Mouse (Mus musculus): ENCODE data around the gene Kng1. TPM values are rescaled to one million over a fixed set of nuclear protein-coding genes. Genes with fewer than 3 reads are reported as not detected.
"Not testable (repeated sequence)": the region's sequence is repeated elsewhere in the genome, so short reads cannot be mapped to it uniquely, and the experiment has no call there.

Kng1 gene
- polyA plus RNA-seq, 1 experiment from 2014 or later, result 0.15 TPM

DNA sequence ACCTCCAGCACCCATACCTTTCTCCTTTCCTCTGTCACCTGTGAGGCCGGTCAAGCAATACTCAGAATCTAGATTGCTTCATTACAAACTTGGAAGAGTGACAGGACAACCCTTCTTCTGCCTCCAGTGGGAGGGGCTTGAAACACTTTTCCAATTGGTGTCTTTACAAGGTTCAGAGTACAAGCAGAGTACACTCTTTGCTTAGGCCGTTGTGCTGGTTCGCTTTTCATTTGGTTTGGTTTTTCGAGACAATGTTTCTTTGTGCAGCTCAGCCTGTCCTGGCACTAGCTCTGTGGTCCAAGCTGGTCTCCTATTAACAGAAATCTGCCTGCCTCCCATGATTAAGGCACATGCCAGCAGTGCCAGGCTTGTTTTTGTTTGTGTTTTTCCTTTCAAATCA, 18.4 kb upstream of the Kng1 start:
- ATAC-seq (ENCODE audit: insufficient number of reproducible peaks, insufficient read depth, low FRiP score, low TSS enrichment, low read depth), result no peak
- no peak overlapping the region for H3K9ac ChIP-seq (replicated peaks)
- 93% methylated on average over 4 of the region's 4 CpGs for WGBS

DNA sequence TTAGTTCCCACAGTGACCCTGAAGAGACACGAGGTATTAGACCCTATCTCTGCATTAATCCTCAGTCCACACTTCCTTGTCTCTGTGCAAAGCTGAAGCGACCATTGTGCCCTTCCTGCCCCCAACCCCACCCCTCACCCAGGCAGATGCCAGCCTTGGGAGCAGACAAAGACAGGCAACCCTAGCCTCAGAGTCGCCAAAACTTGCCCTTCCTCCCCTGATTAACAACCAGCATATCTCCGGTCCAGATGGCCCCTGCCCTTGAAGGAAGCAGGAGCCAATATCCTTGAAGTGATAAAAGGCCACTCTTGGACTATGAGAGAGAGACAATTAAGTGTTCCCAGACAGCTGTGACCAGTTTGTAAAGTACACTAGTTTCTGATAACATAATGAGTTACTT, 16.8 kb upstream of the Kng1 start:
- H3K27ac ChIP-seq, result no peak overlapping the region
- H3K36me3 ChIP-seq, result no peaks in the 10 kb centered on the region
- 11% methylated on average over 4 of the region's 4 CpGs for WGBS
- no peak overlapping the region for H3K4me3 ChIP-seq (replicated peaks)
- H3K4me1 ChIP-seq (replicated peaks), result no peaks in the 10 kb centered on the region
- H3K9ac ChIP-seq (replicated peaks), result no peak overlapping the region
- H3K4me2 ChIP-seq, result no peak overlapping the region
- H3K9me3 ChIP-seq, result no peaks in the 10 kb centered on the region
- no peak for ATAC-seq (ENCODE audit: insufficient number of reproducible peaks, insufficient read depth, low FRiP score, low TSS enrichment, low read depth)
- no peaks in the 10 kb centered on the region for H3K27me3 ChIP-seq

More for the DNA sequence above, 18.4 kb upstream of the Kng1 start:
- Histone ChIP-seq H3K9me3 (no peaks in the 10 kb centered on the region), H3K4me1 (replicated peaks) (no peaks in the 10 kb centered on the region), H3K27ac (no peak overlapping the region), H3K4me3 (replicated peaks) (no peak overlapping the region), H3K4me2 (no peak overlapping the region), H3K27me3 (no peaks in the 10 kb centered on the region), H3K36me3 (no peaks in the 10 kb centered on the region)

DNA sequence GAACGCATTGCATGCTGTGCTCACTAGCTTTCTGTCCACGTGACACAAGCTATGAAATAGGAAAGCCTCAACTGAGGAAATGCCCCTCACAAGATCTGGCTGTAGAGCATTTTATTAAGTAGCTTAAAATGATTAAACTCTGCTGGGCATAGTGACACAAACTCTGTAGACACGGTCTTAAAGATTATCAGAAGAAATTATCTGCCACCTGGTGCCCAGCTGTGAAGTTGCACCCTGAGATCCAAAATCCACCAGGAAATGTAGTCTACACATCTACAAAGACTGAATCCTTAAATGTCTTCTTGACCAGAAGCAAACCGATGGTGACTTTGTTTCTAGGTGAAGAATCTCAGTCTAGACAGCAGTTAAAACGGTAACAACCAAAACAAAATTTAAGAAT, 11.3 kb upstream of the Kng1 start:
- H3K27me3 ChIP-seq, result no peaks in the 10 kb centered on the region
- no peak for ATAC-seq (ENCODE audit: insufficient number of reproducible peaks, insufficient read depth, low FRiP score, low TSS enrichment, low read depth)
- no peak overlapping the region for H3K4me2 ChIP-seq
- WGBS, result 64% methylated on average over 5 of the region's 5 CpGs
- H3K4me1 ChIP-seq (replicated peaks), result no peaks in the 10 kb centered on the region
- H3K27ac ChIP-seq, result no peak overlapping the region
- no peak overlapping the region for H3K9ac ChIP-seq (replicated peaks)
- H3K4me3 ChIP-seq (replicated peaks), result no peak overlapping the region
- H3K9me3 ChIP-seq, result no peaks in the 10 kb centered on the region
- no peaks in the 10 kb centered on the region for H3K36me3 ChIP-seq

DNA sequence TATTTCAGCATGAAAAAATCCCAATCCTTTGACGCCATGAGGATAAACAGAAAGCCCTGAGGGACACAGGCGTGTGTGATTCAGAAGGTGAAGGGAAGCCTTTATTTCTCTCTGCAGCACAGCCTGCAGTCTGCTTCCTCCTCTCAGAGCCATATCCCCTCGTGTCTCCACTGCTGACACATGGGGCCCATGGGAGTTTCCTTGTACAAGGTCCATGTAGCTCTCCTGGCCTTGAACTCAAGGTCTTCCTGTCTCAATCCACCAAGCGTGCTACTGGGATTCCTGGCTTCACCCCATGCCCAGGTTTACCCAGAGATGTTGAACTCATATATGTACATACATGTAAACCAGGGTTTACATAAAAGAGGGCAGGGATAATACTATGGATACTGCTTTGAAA, 2.0 kb downstream of the Kng1 start:
- not testable (repeated sequence) for H3K4me2 ChIP-seq; H3K27ac ChIP-seq; H3K27me3 ChIP-seq; H3K9ac ChIP-seq (replicated peaks); ATAC-seq (ENCODE audit: insufficient number of reproducible peaks, insufficient read depth, low FRiP score, low TSS enrichment, low read depth); H3K4me3 ChIP-seq (replicated peaks); H3K4me1 ChIP-seq (replicated peaks); H3K9me3 ChIP-seq; H3K36me3 ChIP-seq
- 71% methylated on average over 4 of the region's 4 CpGs for WGBS

DNA sequence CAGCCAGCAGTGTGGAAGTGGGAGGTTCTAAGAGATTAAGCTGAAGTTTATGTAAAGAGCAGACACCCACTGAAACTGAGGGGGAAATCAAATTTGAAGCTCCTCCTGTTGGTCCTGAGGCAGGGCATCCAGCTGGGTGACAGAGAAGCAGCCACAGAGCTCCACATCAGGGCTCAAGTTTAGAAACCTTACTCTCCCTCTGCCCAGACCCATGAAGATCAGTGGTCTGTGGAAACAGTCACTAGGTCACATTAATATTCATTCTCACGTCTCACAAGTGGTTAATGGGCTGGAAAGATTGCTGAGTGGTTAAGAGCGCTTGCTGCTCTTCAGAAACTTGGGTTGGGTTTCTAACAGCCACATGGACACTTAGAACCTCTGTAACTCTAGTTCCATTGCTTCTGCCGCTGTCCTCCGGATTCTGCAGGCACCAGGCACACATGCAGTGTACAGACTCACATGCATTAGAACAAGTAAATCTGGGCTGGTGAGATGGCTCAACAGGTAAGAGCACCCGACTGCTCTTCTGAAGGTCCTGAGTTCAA, 3.2 kb downstream of the Kng1 start:
- H3K4me3 ChIP-seq (replicated peaks); H3K9me3 ChIP-seq; H3K4me1 ChIP-seq (replicated peaks); H3K9ac ChIP-seq (replicated peaks); H3K4me2 ChIP-seq; ATAC-seq (ENCODE audit: insufficient number of reproducible peaks, insufficient read depth, low FRiP score, low TSS enrichment, low read depth); H3K27me3 ChIP-seq; H3K27ac ChIP-seq; H3K36me3 ChIP-seq: not testable (repeated sequence)
- 82% methylated on average over 5 of the region's 5 CpGs for WGBS

DNA sequence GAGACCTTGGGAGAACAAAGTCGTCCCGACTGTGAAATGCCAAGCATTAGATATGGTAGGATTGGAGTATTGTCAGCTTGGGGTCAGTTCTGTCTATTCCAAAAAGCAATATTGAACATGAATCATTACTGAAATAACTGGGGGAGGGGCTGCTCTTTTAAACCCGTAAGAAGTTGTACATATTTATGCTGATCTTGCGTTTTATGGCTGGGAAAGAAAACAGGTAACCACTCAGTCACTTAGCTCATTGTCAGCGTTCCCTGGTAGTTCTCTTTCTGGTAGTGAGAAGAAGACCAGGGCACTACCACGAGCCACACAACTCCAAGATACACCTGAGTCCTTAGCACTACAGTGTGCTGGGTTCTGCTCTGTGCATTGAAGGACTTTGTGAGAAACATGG, 19.9 kb downstream of the Kng1 start:
- ATAC-seq (ENCODE audit: insufficient number of reproducible peaks, insufficient read depth, low FRiP score, low TSS enrichment, low read depth); H3K4me1 ChIP-seq (replicated peaks); H3K36me3 ChIP-seq; H3K9me3 ChIP-seq; H3K4me3 ChIP-seq (replicated peaks); H3K27ac ChIP-seq; H3K27me3 ChIP-seq; H3K4me2 ChIP-seq; H3K9ac ChIP-seq (replicated peaks): not testable (repeated sequence)
- 81% methylated on average over 6 of the region's 6 CpGs for WGBS

DNA sequence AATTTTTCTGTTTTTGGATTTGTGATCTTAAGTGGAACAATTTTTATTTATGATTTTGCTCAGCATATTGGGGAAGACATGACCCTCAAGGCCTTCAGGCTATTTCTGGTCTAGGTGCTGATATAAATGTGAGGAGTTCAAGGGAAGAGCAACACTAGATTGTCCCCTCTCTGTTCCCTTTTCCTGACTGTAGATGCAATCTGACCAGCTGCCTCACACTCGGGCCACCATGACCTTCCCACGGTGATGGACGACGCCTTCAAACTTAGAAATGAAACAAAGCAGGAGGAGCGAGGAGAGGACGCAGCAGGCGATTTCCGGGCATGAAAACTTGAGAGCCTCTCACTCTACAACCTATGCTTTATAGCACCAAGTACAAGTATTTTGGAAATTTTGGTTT, 29.5 kb downstream of the Kng1 start:
- not testable (repeated sequence) for H3K9me3 ChIP-seq; H3K4me3 ChIP-seq (replicated peaks); H3K36me3 ChIP-seq; H3K4me2 ChIP-seq; H3K27me3 ChIP-seq; H3K4me1 ChIP-seq (replicated peaks); H3K27ac ChIP-seq; H3K9ac ChIP-seq (replicated peaks); ATAC-seq (ENCODE audit: insufficient number of reproducible peaks, insufficient read depth, low FRiP score, low TSS enrichment, low read depth)
- WGBS, result 74% methylated on average over 8 of the region's 8 CpGs

DNA sequence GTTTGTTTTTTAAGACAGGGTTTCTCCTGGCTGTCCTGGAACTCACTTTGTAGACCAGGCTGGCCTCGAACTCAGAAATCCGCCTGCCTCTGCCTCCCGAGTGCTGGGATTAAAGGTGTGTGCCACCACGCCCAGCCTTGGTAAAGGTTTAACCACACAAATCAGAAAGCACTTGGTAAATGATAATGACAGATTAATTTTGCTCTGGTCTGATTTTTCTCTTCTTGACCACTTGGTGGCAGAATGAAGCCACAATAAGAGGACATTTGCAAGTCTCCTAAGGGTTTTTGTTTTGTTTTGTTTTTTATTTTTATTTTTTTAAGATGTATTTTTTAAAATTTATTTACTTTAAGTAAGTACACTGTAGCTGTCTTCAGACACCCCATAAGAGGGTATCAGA, 30.0 kb downstream of the Kng1 start:
- H3K36me3 ChIP-seq; H3K4me3 ChIP-seq (replicated peaks); H3K4me2 ChIP-seq; H3K27me3 ChIP-seq; H3K9me3 ChIP-seq; H3K4me1 ChIP-seq (replicated peaks); ATAC-seq (ENCODE audit: insufficient number of reproducible peaks, insufficient read depth, low FRiP score, low TSS enrichment, low read depth); H3K9ac ChIP-seq (replicated peaks); H3K27ac ChIP-seq: not testable (repeated sequence)
- WGBS, result 57% methylated on average over 4 of the region's 4 CpGs

DNA sequence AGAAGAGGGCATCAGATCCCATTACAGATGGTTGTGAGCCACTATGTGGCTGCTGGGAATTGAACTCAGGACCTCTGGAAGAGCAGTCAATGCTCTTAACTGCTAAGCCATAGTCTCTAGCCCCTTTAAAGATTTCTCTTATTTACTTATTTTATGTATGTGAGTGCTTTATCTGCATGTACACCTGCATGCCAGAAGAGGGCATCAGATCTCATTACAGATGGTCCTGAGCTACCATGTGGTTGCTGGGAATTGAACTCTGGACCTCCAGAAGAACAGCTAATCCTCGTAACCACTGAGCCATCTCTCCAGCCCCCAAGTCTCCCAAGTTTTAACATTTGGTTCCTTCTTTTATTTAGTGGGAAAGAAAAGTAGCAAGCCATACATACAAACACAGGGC, 30.8 kb downstream of the Kng1 start:
- not testable (repeated sequence) for H3K36me3 ChIP-seq; H3K27ac ChIP-seq; H3K4me3 ChIP-seq (replicated peaks); H3K27me3 ChIP-seq; ATAC-seq (ENCODE audit: insufficient number of reproducible peaks, insufficient read depth, low FRiP score, low TSS enrichment, low read depth); H3K9me3 ChIP-seq; H3K9ac ChIP-seq (replicated peaks); H3K4me2 ChIP-seq; H3K4me1 ChIP-seq (replicated peaks)
- 97% methylated on average over 1 of the region's 1 CpGs for WGBS

DNA sequence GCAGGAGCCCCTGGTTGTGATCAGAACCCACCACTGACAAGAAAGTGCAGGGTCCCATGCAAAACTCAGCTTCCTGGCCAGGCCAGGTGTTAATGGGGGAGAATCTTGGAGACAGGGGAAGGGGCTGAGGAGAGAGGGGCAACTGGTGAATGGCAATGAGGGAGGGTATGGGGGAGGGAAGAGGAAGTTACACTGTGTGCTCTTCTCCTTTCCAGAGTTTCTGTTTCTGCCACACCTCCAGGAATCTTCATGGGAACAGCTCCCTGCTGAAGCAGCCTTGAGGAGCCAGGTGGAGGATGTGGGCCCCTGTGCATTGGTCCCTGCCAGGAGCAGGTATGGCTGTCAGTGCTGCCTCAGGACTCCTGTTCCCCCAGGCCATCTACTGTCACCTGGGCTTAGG, 33.7 kb downstream of the Kng1 start:
- not testable (repeated sequence) for H3K4me2 ChIP-seq

DNA sequence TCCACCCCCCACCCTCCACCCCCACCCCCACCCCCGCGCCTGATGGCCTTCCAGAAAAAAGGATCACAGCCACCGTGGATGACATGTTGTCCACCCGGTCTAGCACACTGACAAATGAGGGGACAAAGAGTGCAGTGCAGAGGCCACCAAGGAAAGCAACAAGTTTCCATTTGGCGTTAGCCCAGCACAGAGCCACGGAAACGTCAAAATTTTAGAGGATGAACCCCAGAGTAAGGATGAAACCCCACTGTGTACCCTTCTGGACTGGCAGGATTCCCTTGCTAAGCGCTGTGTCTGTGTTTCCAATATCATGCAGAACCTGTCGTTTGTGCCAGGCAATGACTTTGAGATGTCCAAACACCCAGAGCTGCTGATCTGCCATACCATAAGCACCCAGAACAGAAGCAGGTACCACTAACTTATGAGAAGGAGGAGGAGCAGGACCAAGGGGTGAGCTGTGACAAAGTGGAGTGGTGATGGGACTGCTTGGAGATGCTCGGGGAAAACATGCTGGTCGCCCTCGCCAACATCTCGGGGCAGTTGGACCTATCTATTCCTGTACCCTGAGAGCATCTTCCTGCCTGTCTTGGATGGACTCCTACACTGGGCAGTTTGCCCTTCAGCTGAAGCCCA, 35.8 kb downstream of the Kng1 start:
- Histone ChIP-seq H3K36me3 (no peaks in the 10 kb centered on the region), H3K4me1 (replicated peaks) (no peaks in the 10 kb centered on the region), H3K9ac (replicated peaks) (no peak overlapping the region), H3K27ac (no peak overlapping the region), H3K4me3 (replicated peaks) (no peak overlapping the region), H3K9me3 (no peaks in the 10 kb centered on the region), H3K4me2 (no peak overlapping the region), H3K27me3 (no peaks in the 10 kb centered on the region)
- no peak for ATAC-seq (ENCODE audit: insufficient number of reproducible peaks, insufficient read depth, low FRiP score, low TSS enrichment, low read depth)
- 82% methylated on average over 13 of the region's 13 CpGs for WGBS

More for the DNA sequence above, 33.7 kb downstream of the Kng1 start:
- H3K9me3 ChIP-seq; H3K4me1 ChIP-seq (replicated peaks); H3K27me3 ChIP-seq; ATAC-seq (ENCODE audit: insufficient number of reproducible peaks, insufficient read depth, low FRiP score, low TSS enrichment, low read depth); H3K4me3 ChIP-seq (replicated peaks); H3K27ac ChIP-seq; H3K9ac ChIP-seq (replicated peaks); H3K36me3 ChIP-seq: not testable (repeated sequence)

DNA sequence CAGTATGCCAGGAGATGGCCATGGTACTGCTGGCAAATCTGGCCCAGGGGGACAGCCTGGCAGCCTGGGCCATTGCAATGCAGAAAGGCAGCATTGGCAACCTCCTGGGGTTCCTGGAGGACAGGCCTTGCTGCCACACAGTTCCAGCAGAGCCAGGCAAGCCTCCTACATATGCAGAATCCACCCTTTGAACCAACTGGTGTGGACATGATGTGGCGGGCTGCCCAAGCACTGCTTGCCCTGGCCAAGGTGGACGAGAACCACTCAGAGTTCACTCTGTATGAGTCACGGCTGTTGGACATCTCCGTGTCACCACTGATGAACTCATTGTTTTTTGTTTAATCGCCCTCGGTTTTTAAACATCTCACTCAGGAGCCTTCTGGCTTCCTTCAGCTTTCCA, 36.5 kb downstream of the Kng1 start:
- Histone ChIP-seq H3K27me3 (no peaks in the 10 kb centered on the region), H3K9ac (replicated peaks) (no peak overlapping the region), H3K27ac (no peak overlapping the region), H3K36me3 (no peaks in the 10 kb centered on the region), H3K9me3 (no peaks in the 10 kb centered on the region), H3K4me2 (no peak overlapping the region), H3K4me1 (replicated peaks) (no peaks in the 10 kb centered on the region), H3K4me3 (replicated peaks) (no peak overlapping the region)
- ATAC-seq (ENCODE audit: insufficient number of reproducible peaks, insufficient read depth, low FRiP score, low TSS enrichment, low read depth), result no peak
- 93% methylated on average over 6 of the region's 6 CpGs for WGBS
